Mouse (Mus musculus) A20 (cell line): Measurements from ENCODE around the gene Slc35f5.
A peak's percentile ranks its signal among the peaks of the same experiment; 100 is the strongest.

Experiments used
- DNase-seq: peaks from one replicate; pipeline ENCODE4 v3.0.0-alpha.2; 2011; ENCODE audit warnings: low read depth, low spot score

Slc35f5 gene

DNA sequence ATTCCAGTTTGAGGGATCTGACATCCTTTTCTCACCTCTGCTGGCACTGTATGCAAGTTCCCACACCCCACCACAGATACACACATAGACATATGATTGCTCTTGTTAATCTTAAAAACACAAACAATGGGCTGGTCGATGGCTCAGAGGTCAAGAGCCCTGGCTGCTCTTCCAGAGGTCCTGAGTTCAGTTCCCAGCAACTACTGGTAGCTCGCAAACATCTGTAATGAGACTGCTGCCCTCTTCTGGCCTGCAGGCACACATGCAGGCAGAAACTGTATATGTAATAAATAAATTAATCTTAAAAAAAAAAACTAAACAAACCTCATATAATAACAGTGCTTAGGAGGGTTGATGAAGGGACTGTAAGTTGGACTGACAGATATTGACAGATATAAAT is 13.8 kb downstream of the Slc35f5 start:
- peak; percentile 48 for DNase-seq

DNA sequence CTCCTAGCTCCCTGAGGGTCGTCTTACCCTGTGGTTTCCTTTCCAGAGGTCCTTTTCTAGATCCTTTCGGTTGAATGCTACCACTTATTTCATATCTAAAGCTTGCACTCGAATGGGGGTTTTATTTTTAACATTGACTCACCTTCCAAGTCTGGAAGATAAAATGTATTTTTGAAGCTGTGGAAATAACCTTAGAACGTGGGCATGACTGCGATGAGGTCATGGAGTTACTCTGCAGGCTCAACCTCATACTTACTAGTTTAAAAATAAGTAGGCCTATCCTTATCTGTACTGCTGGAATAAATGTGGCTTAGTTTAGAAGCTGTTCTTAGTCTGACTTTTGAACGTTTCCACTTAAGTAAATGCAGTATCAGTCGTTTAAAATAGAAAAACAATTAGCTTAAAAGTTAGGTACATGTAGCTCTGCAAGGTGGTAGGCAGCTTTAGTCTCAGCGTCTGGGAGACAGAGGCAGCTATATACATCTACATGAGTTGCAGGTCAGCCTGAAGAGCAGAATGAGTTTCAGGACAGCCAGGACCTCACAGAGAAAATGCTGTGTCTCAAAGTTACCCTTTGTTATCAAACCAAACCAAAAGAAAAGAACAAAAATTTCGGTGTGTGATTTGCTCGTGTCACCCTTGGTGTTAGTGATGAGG is 15.2 kb downstream of the Slc35f5 start:
- no peak for DNase-seq

DNA sequence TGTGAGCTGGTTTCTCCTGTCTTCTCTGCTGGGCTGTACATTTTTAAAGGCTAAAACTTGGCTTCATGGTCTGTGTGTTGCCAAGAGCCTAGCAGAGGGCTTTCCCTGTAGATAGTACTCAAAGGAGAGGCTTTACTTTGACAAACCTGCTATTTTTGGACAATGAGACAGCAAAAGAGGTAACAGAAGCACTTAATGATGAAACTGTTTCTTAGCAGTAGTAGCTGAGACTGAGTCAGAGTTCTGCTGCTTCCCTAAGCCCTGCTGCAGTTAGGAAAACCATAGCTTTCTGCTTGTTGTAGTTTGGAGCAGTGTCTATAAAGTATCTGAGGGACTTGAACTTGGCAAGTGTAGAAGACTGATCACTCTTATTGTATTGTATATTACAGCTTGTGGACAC is 16.6 kb downstream of the Slc35f5 start:
- no peak for DNase-seq

DNA sequence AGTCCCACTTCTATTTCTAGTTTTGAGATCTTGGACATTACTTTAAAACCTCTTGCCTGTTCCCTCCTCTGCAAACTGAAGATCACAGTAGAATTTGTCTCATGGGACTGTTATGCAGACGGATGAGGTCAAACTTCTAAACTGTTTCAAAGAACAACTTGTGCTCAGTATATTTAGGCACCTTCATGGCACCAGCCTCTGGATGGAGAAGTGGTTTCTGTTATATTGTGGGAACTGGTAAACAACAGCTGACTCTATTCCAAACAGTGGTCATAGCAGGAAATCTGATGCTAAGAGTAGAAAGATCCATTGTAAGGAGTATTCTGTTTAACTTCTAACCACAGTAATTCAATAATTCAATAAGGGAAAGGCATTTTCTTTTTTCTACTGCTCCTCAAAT is 17.7 kb downstream of the Slc35f5 start:
- DNase-seq: no peak

DNA sequence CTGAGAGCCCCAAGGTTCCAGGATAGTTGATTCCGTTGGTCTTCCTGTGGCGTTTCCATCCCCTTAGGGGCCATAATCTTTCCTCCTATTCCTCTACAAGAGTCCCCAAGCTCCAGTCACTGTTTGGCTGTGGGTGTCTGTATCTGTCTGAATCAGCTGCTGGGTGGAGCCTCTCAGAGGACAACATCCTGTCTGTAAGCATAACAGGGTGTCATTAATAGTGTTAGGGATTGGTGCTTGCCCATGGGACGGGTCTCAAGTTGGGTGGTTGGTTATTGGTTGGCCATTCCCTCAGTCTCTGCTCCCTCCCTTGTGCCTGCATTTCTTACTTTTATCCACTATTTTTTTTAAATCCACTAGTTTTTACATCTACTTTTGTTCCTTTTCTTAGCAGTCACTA is 20.7 kb downstream of the Slc35f5 start:
- no peak for DNase-seq

DNA sequence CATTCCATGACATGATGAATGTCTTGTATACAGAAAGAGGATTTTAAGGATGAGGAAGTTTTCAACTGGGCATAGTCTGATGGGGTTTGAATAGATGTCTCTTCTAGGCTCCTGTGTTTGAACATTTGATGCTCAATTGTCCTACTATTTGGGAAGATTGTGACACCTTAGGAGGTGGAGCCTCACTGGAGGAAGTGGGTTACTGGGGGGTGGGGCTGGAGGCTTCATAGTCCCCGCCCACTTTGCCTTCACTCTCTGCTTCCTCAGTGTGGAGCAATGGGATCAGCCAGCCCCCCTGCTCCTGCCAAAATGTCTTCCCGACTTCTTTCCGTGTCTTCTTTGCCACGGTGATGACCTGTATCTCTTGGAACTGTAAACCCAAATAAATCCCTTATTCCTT is 43.2 kb downstream of the Slc35f5 start:
- no peak for DNase-seq

DNA sequence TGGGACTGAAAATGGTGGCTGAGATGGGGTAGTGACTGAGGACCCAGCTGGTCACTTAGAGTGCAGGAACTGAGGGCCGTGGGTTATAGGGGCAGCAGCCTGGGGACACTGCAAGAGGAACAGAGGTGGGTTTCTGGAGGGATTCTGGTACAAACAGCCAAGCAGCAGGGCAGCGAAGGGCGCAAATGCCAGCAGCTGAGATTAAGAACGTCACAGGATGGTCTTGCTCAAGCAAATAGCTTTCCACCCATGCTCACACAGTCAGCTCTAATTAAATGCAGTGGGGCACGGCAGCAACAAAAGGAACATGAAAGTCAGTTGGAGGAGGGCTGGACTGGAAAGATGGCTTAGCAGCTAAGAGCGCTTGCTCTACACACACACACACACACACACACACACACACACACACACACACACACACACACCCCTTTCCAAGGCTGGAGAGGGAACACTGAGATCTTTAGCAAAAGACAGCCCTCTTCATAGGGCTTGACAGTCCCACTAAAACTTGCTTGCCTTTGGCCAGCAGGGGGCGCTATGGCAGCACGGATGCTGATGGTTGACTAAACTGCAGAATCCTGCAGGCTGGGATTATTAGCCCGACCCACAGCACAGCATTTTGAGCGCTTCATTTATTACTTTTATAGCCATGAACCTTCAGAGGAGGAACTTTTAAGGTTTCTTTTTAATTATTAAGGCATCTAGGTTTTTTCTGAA is 46.9 kb downstream of the Slc35f5 start:
- DNase-seq: peak; percentile 76

DNA sequence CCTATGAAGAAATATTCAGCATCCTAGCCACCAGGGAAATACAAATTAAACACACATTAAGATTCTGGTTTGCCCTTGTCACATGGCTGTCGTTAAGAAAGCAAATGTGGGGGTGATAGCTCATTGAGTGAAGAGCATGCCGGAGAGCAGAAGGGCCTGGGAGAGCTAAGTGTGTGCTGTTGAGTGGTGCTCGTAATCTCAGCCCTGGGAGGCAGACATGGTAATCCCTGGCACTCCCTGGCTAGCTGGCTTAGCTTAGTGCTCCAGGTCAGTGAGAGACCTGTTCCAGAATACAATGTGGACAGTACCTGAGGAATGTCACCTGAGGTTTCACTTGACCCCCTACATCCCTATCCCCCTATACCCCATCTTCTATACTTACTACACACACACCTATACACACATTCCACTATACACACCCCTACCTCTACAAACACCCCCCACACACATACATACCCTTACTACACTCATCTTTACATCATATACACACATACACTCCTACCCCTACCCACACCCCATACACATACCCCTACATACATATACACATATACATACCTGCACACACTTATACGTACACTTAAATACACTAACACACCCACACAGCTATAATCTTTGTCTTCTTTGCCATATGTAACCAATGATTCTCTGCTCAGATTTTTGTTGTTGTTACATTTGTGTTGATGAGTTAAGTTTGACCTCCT is 64.1 kb downstream of the Slc35f5 start:
- DNase-seq: no peak

DNA sequence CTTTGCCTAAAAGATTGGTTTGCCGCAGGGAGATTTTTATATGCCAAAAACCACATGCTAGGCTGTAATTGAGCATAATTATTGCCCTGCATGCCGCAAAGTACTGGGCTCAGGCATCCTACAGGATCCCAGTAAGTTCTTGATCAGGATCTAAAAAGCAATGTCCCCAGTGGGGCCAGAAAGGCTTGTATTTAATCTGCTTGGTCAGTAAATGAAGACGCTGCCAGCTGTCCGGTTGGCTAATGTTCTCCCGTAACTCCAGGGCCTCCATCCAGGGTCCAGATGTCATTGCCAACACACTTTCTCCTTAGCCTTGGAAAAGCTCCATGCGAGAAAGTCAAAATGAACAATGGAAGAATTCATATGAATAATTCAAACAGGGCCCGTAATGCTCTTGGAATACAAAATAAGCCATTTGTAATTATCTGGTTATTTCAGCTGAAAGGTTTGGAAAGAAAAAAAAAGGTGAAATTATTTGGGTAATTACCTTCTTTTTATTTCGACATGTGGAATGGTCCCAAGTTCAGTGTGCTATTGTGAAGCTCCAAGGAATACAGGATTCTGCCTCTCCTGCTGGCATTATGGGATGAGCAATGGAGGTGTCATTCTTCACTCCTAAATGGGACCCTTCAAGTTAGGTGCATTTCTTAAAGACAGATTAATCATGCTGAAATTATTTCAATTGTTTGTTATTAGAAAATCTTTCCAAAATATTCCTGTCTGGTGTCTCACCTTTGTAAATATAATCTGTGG is 79.3 kb downstream of the Slc35f5 start:
- no peak for DNase-seq

DNA sequence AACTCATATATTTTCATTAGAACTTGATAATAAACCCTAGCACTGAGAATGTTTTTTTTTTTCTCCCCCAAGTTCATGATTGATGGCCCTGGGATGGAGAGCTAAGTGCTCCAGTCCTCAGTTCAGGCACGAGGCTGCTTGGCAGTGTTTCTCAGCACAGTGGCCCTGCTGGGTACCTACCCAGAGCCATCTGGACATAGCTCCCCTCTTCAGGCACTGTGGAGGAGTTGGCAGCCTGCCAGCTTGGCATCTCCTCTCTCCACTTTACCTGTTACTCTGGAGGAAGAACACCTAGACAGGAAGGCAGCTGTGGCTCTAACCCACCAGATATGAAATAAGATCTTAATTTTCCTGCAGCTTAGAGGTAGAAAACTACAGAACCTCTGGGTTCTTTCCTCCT is 83.2 kb downstream of the Slc35f5 start:
- DNase-seq: no peak
